Mouse (Mus musculus) cerebral cortex, adult 2 months (tissue): Measurements from ENCODE around the gene Srxn1.

Experiments
- WGBS: fragments of 180-500 bp; shearing (Covaris S2); methylation state at CpG from one replicate; pipeline ENCODE4 v1.1.7; 2018; 5-methylcytosine and 5-hydroxymethylcytosine counted together

Srxn1 gene

DNA sequence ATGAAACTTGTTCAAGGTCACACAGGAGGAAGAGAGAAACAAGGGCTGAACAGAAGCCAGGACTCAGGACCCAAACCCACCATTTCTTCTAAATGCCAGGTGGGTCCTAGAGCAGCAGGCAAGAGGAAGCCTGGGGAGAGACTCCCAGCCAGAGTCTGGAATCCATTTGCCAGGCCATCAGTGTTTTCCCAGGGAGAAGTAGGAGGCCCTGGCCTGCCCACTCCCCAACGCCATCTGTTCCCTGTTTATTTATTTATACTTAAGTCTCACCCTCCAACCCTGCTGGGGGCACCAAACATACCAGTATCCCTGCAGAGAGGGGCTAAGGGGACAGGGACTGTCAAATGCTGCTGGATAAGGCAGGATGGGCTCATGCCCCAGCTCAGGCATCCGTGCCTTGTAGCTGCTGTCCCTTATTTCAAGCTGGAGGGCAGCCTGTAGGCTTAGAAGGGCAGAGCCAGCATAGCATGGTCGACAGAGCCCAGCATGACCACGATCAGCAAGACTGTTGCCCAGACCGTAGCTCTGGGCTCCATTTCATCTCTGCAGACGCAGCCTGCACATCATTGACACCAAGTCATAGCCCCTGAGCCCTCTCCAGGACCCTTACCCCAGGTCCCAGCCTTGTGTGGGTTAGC, 14.0 kb downstream of the Srxn1 start:
- WGBS = 67% methylated on average over 6 of the region's 6 CpGs

DNA sequence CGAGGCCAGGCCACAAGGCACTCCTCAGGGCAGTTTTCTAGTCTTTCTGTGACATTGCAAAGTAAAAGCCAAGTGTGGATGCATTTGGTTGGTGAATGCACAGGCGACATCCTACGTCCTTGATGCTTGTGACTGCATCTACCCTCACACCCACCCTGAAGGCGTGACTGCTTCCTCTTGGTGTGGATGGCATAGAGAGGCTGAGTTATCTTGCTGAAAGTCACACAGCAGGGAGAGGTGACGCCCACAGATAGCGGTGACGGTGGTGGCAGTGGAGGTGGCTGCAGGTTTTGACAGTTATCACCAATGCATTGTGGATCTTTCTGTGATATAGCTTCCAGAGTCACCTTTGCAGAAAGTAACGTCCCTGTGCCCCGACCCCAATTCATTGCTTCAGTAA, 17.6 kb downstream of the Srxn1 start:
- WGBS = 69% methylated on average over 9 of the region's 9 CpGs

DNA sequence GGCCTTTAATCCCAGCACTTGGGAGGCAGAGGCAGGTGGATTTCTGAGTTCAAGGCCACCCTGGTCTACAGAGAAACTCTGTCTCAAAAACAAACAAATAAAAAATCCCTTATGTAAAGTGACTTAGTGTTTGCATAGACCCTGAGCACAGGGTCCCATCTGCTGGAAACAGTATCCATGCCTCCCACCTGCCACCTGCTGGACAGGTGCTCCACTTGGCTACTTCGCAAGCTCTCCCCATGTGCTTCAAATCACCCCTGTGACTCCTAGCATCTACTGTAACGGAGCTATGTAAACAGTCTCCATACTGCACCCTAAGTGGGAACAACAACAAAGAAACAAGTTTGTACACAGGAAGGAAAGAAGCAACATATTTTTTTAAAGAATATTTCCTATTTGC, 23.3 kb downstream of the Srxn1 start:
- 82% methylated on average over 2 of the region's 2 CpGs for WGBS

DNA sequence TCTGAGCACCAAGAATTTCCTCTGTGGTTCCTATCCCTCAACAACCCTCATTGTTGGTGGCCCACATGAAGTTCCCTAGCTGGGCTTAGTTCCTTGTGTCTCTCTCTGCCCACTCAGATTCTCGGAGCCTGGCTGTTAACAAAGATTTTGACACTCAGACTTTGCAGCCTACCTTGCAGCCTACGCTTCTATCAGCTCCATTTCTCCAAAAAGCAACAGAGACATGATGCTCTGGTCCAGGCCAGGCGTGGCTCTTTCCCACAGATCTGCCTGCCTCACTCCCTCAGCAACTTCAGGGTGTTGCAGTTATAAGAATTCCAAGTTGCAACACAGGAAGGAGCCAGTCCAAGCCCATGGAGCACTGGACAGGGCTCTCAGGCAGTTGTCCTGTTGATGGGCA, 24.5 kb downstream of the Srxn1 start:
- WGBS = 43% methylated on average over 3 of the region's 3 CpGs

DNA sequence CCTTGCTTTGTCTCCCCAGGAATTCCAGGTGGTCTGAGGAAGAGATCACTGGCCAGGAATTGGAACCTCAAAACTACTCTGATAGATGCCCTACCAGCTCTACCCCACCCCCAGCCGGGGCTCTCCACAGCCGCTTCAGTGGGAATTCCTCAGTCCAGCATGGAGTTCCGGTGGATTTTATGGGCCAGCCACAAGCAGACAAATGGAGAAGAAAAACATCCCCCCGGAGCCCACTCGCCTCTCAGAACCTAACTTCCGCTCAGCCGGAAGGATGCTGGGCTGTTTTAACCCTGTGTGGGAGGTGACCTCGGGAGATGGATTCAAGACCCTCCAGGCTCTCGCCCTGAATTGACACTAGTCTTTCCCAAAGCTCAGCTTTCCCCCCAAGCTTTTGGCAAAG, 26.7 kb downstream of the Srxn1 start:
- 68% methylated on average over 9 of the region's 9 CpGs for WGBS

DNA sequence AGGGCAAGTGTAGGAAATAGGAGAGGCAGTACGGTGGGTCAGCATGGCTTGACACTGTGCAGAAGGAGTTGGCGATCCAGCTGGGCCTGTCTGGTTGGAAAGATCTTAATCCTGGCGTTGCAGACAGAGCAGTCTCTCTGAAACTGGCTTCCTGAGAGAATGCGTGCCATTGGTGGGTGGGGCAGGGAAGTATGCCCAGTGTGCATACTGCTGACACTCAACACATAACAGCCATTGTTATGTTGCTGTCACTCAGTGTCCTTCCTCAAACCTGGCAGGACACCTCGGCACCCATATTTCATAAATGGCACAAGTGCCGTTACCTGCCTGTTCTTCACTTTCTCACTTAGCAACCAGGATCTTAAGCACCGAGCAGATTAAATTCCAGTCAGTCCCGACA, 27.4 kb downstream of the Srxn1 start:
- WGBS = 64% methylated on average over 8 of the region's 8 CpGs

DNA sequence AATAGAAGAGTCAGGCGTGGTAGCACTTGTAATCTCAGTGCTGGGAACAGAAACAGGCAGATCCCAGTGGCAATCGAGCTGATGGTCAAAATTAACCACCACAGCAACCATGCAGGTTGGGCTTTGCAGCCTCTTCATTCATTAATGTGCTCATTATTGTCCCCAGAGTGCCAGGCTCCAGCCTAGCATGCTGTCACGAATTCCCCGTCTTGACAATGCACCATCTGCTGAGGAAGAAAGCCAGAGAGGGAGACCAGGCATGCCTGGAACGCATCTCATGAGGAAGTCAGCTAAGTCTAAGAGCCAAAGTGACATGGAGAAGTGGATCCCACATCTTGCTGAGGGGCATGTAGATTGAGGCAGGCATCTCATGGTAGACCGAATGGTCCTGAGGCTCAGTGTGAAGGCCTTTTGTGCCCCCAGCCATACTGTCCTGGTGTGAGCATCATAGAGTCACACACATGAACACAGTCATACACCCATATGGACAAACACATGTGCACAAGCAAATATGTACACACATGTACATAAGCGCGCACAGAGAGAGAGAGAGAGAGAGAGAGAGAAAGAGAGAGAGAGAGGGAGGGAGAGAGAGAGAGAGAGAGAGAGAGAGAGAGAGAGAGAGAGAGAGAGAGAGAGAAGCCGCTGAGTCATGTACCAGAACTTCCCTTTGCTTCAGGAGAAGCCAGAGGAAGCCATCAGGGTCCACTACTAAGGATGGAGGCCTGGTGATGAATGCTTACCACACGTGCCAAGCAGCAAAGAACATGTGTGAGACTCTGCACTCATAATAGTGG, 34.1 kb downstream of the Srxn1 start:
- WGBS = 50% methylated on average over 10 of the region's 10 CpGs

DNA sequence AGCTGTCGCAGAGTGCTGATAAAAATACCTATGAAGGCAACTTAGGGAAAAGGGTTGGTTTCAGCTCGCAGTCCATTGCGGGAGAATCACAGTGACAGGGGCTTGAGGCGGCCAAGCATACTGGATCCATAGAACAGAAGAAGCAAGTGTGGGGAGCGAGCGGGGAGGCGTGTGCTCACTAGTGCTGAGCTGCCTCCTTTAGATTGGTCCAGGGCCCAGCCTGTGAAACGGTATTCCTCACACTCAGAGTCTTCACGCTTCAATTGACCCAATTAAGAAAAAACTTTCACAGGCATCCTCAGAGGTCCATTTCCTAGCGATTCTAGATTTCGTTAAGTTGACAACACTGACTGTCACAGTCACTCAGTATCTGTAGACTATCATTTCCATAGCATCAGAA, 35.6 kb downstream of the Srxn1 start:
- WGBS = 52% methylated on average over 11 of the region's 11 CpGs

DNA sequence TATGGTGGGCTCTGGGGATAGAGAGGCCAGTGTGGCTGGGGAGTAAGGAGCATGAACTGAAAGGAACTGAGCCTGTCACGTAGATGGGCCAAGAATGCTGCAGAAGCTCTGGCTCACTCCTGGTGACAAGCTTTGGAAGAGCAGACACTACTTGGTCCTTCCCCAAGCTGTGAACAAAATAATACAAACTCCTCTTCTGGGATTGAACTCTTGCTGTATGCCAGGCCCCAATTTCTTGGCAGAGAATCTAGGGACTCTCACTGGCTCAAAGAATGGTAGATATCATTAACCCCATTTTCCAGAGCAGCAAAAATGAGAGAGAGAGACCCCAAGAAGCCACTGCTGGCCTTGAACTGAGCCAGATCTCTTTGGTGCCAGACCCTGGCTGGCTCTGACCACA, 36.2 kb downstream of the Srxn1 start:
- WGBS = 50% methylated on average over 1 of the region's 1 CpGs

DNA sequence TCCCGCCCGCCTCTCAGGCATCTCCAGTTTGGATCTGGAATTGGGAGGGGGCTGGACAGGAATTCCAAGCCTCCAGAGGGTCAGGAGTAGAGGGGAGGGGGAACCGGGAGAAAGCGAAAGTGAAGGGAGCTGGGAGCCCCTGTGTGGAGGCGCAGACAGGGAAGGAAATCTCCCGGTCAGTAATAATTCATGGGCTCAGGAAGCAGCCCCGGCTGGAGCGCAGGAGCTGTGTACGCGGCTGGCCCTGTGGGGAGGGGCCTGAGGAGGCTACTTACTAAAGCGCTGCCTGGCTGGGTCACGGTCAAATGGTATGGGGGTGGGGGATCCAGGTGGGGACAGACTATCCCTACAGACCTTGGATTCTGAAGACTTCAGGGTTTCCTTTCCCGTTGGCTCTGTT, 36.7 kb downstream of the Srxn1 start:
- 38% methylated on average over 13 of the region's 13 CpGs for WGBS

DNA sequence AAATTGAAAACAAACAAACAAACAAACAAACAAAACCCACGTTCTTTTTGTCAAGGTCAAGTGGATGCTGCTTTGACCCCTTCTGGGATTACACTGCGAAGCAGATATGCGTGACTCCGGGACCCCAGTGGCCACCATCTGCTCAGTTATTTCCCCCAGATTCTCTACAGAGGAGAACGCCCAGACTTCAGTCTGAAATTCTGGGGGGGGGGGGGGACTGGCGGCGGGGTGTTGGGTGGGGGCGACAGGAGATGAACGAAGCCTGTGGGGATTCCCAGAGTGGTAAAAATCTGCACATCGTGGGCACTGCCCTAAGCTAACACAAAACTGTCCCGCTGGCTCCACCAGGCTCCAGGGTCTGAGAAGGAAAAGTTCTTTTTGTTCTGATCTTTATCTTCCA, 37.3 kb downstream of the Srxn1 start:
- WGBS = 26% methylated on average over 11 of the region's 11 CpGs

DNA sequence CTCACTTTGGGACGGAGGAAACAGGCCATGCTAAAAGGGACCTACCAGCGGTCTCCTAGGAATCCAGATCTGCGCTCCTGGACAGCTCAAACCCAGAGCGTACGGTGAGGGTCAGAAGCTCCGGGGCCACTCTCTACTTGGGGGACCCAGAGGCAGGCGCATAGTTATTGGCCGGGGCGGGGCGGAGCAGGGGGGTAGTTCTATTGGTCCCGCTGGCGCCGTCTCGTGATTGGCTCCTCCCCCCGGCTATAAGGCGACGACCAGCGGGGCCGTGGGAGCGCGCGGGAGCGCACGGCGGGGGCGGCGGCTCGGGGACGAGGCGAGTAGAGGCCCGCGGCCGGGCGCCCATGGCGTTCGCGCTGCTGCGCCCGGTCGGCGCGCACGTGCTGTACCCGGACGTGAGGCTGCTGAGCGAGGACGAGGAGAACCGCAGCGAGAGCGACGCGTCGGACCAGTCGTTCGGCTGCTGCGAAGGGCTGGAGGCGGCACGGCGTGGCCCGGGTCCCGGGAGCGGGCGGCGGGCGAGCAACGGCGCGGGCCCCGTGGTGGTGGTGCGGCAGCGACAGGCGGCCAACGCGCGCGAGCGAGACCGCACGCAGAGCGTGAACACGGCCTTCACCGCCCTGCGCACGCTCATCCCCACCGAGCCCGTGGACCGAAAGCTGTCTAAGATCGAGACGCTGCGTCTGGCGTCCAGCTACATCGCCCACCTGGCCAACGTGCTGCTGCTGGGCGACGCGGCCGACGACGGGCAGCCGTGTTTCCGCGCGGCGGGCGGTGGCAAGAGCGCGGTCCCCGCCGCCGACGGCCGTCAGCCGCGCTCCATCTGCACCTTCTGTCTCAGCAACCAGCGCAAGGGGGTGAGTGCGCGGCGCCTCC, 38.2 kb downstream of the Srxn1 start, which contains the start of gene Tcf15:
Gene Tcf15 (plus strand): TSS at position 283 of the 879 bp plus-strand sequence.
- WGBS = 2% methylated on average over 117 of the region's 118 CpGs

DNA sequence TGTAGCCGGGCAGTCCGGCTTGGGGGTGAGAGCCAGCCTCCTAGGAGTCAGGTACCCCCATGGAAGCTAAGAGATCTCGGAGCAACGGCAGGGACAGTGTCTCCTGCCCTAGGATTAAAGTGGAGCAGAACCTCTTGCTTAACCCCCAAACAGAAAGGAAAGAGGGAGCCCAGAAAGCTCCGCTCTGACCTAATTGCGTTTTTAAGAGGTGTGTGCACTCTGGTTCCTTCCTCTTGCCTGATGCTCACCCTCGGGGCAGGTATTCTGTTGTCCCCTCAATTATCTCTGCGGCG, 38.8 kb downstream of the Srxn1 start:
- 45% methylated on average over 9 of the region's 9 CpGs for WGBS

DNA sequence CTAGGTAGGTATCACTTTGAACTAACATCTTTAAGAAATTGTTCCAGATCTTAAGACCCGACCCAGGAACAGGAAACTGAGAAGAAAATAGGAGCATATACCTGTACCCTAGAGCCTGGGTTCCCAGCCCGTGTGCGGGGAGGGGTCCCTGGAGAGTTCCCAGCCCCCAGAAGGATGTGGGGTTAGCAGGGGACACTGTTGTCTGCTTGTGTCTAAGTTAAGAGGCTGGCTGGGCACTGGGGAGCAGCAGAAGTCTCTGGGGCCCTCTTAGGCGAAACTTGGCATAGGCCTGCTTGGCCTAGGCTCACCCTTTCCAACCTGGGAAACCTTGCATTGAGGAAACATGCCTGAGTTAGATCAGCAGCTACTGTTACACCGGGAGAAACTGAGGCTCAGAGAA, 39.2 kb downstream of the Srxn1 start:
- WGBS = 91% methylated on average over 5 of the region's 5 CpGs

DNA sequence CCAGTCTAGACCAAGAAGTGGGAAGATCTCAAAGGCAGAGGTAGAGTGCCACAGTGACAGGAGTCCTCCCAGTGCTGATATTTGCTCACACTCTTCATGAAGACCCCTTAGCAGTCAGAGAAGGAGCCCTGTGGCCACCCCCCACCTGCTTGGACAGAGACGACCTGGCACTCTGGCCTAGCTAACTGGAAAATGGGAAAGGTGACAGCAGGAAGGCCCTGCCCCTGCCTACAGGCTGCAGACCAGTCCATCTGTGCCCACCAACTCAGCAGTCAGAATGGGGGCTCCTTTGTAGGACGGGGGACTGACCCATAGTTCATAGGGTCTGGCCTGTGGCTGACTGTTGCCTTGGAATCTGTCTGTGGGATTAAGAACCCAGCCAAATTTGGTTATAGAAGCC, 40.4 kb downstream of the Srxn1 start:
- 88% methylated on average over 2 of the region's 2 CpGs for WGBS

DNA sequence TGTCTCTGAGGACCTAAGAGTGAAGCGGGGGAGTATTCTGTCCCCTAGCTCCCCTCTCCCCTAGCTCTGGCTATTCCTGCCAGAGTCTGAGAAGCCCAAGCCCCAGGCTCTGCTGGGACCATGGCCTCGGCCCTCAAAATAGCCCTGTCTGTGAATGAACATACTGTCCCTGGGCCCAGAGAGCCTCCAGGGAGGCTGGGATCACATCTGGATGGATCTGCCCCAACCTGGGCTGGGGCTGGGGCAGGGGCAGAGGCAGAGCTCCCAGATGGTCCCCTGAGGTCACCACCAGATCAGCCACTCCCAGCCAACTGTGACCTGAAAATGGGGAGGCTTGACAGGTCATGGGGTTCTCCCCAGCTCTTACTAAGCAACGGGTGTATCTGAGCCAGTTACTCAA, 41.8 kb downstream of the Srxn1 start:
- WGBS = 85% methylated on average over 3 of the region's 3 CpGs

DNA sequence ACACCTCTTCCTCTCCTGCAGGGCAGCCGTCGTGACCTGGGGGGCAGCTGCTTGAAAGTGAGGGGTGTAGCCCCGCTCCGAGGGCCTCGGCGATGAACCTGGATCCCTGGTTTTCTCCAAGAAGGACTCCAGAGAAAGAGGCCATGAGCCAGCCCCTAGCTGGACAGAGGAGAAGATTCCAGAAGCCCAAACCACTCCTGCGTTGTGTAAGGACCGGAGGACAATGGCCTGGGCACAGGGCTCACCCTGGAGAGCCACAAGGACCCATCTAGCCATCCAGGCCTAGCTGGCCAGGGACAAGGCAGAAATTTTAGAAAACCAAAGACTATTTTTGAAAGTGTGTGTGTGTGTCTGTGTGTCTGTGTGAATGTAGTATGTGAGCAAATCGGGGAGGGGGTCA, 43.4 kb downstream of the Srxn1 start:
- 90% methylated on average over 9 of the region's 9 CpGs for WGBS

DNA sequence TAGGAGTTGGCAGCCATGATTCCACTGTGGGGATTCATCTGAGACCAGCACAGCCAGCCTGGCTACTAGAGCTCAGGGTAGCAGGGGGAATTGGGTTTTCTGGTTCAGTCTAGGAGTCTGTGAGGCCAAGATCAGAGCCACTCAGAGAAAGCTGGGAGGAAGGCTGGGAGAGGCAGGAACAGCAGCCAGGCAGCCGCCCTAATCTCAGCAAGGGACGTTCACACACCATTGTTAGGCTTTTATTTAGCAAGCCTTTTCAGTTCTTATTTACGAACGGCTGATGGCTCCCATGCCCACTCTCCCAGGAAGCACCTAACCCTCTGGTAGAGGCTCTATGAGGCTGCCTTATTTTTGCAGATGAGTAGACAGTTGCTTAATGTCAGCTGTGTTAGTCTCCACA, 44.6 kb downstream of the Srxn1 start:
- 64% methylated on average over 4 of the region's 4 CpGs for WGBS

DNA sequence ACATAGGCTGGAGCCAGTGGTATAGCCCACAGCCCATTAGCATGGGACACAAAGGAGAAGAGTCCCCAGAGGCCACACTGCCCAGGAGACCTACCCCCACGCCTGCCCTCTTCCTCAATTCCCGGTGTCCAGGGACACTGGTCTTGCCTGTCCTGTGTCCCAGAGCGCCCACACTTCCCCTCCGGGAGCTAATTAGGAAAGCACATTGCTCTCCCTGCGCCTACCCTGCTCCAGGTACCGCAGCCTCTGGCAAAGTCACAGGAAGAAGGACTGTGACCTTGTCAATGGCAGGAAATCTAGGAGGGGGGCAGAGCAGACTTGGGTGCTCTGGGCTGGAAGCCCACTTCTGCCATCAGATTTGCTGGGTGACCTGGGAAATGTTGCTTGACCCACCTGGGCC, 45.1 kb downstream of the Srxn1 start:
- 75% methylated on average over 6 of the region's 6 CpGs for WGBS

DNA sequence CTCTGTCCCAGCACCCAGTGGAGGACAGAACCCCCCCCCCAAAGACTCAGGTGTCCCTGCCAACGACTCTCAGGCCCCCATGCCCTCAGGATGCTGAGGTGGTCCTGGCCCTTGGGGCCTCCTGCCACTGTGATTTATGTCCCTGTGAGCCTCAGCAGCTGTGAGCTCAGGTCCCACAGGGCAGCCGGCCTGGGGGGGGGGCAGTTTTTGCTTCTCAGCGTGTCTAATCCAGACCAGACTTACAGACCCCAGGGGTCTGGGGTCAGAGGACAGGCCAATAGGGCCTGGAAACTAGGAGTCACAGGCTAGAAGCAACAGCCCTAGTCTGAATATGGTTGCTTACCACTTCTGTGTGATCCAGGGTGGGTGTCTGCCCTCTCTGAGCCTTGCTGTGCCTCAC, 48.0 kb downstream of the Srxn1 start:
- 77% methylated on average over 3 of the region's 3 CpGs for WGBS

DNA sequence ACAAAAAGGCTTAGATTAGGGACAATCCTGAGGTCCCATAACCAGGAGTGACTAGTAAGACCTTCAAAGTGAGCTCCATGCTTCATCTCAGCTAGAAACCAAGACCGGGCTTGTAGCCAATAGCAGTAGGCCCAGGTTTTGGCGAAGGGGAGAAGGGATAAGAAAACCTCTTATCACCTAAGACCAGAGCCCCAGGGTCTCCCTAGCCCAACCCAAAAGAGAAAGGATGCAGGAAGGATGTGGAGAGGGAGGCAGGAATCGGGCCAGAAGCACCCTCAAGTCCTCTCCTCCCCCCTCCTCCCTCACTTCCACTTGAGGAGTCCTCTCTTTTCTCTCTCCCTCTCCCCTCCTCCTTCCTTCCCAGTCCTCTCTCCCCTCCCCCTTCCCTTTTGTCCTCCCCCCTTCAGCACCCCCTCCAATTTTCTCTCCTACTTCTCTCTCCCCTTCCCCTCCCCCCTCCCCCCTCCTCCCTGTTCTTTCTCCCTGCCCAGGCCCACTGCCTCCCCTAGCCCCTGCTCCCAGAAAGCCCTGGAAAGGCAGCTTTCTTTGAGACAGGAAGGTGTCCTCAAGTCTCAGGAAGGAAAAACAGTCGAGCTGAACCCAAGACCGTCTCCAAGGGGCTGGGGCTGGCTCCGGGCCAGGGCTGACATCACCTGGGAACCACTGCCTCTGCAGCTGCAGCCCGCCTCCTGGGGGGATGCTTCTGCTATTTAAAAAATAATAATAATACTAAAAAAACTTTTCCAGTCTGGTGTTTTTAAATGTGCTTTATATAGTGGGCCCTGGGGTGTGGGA, 50.3 kb downstream of the Srxn1 start:
- WGBS = 54% methylated on average over 7 of the region's 7 CpGs

DNA sequence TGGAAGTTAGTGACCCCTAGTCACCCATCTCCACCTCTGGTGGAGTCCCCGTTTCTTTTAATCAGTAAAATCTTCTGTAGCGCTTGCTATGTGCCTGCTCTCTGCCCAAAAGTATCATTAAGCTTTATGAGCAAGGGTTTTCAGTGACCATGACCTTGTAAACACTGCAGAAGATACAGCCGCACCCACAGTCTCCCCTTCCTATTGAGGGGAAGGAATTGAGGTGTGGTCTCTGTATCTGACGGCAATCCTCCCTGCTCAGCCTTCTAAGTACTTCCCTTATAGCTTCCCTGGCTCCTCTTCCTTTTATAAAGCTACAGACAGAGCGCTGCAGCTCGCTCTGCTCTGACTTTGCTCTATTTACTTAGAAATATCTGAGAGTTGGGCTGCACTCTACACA, 51.2 kb downstream of the Srxn1 start:
- 82% methylated on average over 6 of the region's 6 CpGs for WGBS
